Mouse (Mus musculus) stomach, embryonic 15.5 days (tissue): ENCODE data around the gene Irf6. TPM values are rescaled to one million over a fixed set of nuclear protein-coding genes. Genes with fewer than 3 reads are reported as not detected.

ENCODE experiments used
- ATAC-seq: fragments of 200-750 bp; cut with Nextera tagmentation; 2 replicates; pipeline ENCODE4 v1.8.0; 2017; ENCODE audit warnings: low read depth, moderate number of reproducible peaks, moderate TSS enrichment; ENCODE audit not compliant: insufficient read depth, low FRiP score
- H3K27ac ChIP-seq: fragments of 300-500 bp; sonication (generic); 2 replicates; pipeline ENCODE4 v1.5.1; 2015; ENCODE audit warnings: mild to moderate bottlenecking, inconsistent platforms
- H3K27me3 ChIP-seq: fragments of 300-500 bp; sonication (generic); replicated peaks from 2 replicates; pipeline ENCODE4 v1.6.1; 2015; ENCODE audit warnings: inconsistent platforms
- H3K36me3 ChIP-seq: fragments of 300-500 bp; sonication (generic); 2 replicates; pipeline ENCODE4 v1.6.1; 2015; ENCODE audit warnings: inconsistent platforms
- H3K4me1 ChIP-seq: fragments of 300-500 bp; sonication (generic); 2 replicates; pipeline ENCODE4 v1.6.1; 2015; ENCODE audit warnings: inconsistent platforms
- H3K4me2 ChIP-seq: fragments of 300-500 bp; sonication (generic); 2 replicates; pipeline ENCODE4 v1.6.1; 2015; ENCODE audit warnings: mild to moderate bottlenecking, inconsistent platforms
- H3K4me3 ChIP-seq: fragments of 300-500 bp; sonication (generic); replicated peaks from 2 replicates; pipeline ENCODE4 v1.5.1; 2015; ENCODE audit warnings: inconsistent platforms
- H3K9ac ChIP-seq: fragments of 300-500 bp; sonication (generic); 2 replicates; pipeline ENCODE4 v1.6.1; 2015; ENCODE audit warnings: inconsistent platforms
- H3K9me3 ChIP-seq: fragments of 300-500 bp; sonication (generic); 2 replicates; pipeline ENCODE4 v1.6.1; 2016; ENCODE audit warnings: inconsistent platforms
- WGBS: fragments of 180-500 bp; shearing (Covaris S2); methylation state at CpG from one replicate; pipeline ENCODE4 v1.1.7; 2015; 5-methylcytosine and 5-hydroxymethylcytosine counted together
- polyA plus RNA-seq: library from polyadenylated mRNA; unstranded; fragments of >200 nt; fragmentation: Nextera tagmentation; extraction: Ambion mirVana; gene quantifications from 2 replicates; pipeline ENCODE4 v1.2.1, GENCODE M21; 2015

Irf6 gene
- polyA plus RNA-seq, 1 experiment from 2014 or later: 56.3 TPM

DNA sequence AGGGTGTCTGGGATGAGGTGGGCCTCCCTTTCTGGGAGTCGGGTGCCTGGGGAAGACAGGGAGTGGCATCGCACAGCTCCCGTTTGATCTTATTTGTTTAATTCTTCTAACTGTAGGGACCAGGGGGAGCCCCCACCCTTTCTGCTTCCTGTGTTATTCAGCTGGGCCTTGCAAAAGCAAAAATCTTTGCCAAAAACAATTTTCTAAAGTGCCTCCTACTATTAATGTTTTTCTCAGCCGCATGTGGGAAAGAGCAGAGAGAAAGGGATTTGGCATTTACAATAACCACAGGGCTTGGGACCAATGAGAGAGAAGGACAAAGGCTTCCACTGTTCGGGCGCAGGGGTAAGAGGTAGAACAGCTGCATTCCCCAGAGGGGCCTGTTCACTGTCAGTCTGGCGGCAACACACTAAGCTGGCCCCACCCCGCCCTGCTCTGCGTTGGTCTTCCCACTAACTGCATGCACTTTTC, 36.3 kb downstream of the Irf6 start:
- no peak overlapping the region for H3K9ac ChIP-seq
- no peaks in the 10 kb centered on the region for H3K9me3 ChIP-seq
- peak; percentile 90 for ATAC-seq
- H3K4me3 ChIP-seq: no peak overlapping the region
- H3K4me1 ChIP-seq: peaks cover 28% of the 10 kb centered on the region
- no peaks in the 10 kb centered on the region for H3K36me3 ChIP-seq
- H3K4me2 ChIP-seq: peak overlapping the region; percentile 10; the same call in 1 of the 2 replicates
- 8% methylated on average over 9 of the region's 9 CpGs for WGBS
- H3K27me3 ChIP-seq: no peaks in the 10 kb centered on the region
- peak overlapping the region; percentile 87 for H3K27ac ChIP-seq

DNA sequence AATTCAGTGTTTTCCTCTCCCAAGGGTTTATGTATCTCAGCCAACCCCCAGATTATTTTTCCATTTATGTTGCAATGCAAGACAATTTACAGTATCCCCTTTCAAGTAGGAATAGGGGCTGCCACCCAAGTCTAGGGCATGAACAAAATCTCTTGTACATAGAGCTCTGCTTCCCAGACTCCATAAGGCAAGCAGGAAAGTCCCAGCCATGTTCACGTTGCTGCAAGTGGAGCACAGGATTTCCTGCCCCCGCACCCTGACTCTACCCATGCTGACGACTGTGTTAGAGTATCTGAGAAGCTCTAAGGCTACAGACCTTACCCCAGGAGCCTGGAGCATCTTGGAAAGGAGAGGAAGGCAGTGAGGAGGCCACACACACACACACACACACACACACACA, 36.9 kb downstream of the Irf6 start:
- peak overlapping the region; percentile 87 for H3K27ac ChIP-seq
- ATAC-seq: no peak
- 32% methylated on average over 3 of the region's 3 CpGs for WGBS

DNA sequence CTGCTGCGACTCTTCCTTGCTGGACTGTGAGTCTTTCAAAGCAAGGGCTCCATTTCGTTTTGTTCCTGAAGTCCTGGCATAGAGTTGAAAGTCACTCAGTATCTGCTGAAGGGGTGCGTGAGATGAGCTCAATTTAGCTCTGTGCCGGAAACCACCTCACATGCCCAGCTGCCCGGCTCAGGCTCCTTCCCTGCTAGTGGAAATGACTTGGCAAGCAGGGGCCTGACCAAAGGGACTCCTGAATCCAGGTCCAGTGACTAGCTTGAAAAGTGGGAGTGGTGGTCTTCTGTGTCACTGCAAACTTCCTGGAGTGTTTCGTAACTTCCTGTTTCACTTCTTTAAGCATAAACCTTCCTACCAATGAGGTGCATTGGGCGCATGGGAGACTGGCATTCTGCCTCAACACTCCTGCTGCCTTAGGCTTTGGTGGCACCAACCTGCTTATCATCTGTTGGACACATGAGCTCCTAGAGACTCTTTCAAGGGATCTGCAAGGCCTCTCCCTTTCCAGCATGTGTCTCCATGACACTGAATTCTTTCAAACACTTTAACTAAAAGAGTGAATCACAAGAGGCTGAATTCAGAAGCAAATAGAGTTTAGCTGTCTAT, 38.9 kb downstream of the Irf6 start:
- peaks cover 28% of the 10 kb centered on the region for H3K4me1 ChIP-seq
- H3K9ac ChIP-seq: no peak overlapping the region
- H3K27me3 ChIP-seq: no peaks in the 10 kb centered on the region
- H3K4me2 ChIP-seq: no peak overlapping the region
- H3K27ac ChIP-seq: no peak overlapping the region
- H3K4me3 ChIP-seq: no peak overlapping the region
- 78% methylated on average over 7 of the region's 7 CpGs for WGBS
- no peaks in the 10 kb centered on the region for H3K9me3 ChIP-seq
- H3K36me3 ChIP-seq: no peaks in the 10 kb centered on the region
- no peak for ATAC-seq

More for the DNA sequence above, 36.9 kb downstream of the Irf6 start:
- Histone ChIP-seq H3K4me1 (peaks cover 28% of the 10 kb centered on the region), H3K4me2 (peak overlapping the region; percentile 10; the same call in 1 of the 2 replicates), H3K4me3 (no peak overlapping the region), H3K9ac (no peak overlapping the region), H3K27me3 (no peaks in the 10 kb centered on the region), H3K36me3 (no peaks in the 10 kb centered on the region), H3K9me3 (no peaks in the 10 kb centered on the region)

DNA sequence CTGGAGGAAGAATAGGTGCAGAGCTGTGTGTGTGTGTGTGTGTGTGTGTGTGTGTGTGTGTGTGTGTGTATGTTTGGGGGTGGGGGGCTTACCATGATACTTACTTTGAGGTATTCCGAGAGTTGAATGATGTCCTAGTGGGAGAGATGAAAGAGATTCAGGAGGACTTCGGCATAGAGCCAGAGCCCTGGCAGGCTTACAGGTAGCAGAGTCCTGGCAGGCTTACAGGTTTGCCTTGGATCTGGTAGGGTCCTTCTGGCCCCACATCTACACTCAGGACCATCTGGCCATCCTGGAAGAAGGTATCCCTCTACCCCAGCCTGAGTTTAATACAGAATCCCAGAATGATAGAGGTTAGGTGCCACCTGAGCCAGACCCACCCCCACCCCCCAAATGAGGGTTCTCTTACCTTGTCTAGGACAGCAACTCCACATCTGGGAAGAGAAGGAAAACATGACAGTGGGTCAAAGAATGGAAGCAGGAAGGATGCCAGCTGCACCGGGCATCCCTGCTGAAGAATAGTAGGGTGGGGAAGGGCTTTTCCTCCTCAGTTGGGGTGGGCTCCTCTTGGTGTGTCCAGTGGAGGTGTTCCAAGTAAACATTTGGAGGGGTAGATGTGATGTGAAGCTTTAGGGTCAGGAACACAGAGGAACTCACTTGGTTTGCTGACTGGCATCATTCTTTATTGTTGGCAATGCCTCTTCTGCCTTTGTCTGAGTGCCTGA, 41.7 kb downstream of the Irf6 start:
- H3K27me3 ChIP-seq: no peaks in the 10 kb centered on the region
- no peak overlapping the region for H3K9ac ChIP-seq
- 71% methylated on average over 3 of the region's 3 CpGs for WGBS
- H3K4me3 ChIP-seq: no peak overlapping the region
- no peak overlapping the region for H3K4me2 ChIP-seq
- no peak overlapping the region for H3K27ac ChIP-seq
- no peaks in the 10 kb centered on the region for H3K9me3 ChIP-seq
- ATAC-seq: no peak
- no peaks in the 10 kb centered on the region for H3K36me3 ChIP-seq
- peaks cover 12% of the 10 kb centered on the region for H3K4me1 ChIP-seq

DNA sequence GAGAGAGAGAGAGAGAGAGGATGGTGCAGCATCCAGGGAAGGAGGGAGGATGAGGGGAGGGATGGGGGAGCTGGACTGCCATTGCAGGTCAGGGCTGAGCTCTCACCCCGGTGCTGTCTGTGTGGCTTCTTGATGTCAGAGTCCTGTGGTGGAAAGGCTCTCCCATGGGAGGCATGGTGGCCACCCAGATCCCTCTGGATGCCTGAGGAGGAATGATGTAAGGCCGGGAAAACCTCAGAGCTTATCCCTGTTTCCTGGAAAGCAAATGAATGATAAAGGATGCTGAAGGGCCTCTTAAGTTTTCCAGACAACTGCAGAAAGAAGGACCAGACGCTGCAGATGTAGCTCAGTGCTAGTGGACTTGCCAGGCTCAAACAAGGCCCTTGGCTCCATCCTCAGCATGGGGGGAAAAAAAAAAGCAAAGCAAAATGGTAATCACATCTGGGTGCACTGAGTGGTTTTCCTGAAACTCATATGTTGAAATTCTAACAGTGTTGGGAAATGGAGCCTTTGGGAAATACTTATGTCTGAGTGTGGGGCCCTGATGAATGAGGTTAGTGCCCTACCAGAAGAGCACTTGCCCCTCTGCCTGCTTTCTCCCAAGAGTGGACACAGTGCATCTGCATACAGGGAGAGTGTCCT, 42.4 kb downstream of the Irf6 start:
- Histone ChIP-seq H3K4me1 (0 out of 2 replicates have a peak, but pooled peaks cover 7% of the 10 kb centered on the region), H3K27me3 (no peaks in the 10 kb centered on the region), H3K4me3 (no peak overlapping the region), H3K9me3 (no peaks in the 10 kb centered on the region), H3K9ac (no peak overlapping the region), H3K4me2 (no peak overlapping the region), H3K27ac (no peak overlapping the region), H3K36me3 (no peaks in the 10 kb centered on the region)
- no peak for ATAC-seq
- 46% methylated on average over 3 of the region's 3 CpGs for WGBS

DNA sequence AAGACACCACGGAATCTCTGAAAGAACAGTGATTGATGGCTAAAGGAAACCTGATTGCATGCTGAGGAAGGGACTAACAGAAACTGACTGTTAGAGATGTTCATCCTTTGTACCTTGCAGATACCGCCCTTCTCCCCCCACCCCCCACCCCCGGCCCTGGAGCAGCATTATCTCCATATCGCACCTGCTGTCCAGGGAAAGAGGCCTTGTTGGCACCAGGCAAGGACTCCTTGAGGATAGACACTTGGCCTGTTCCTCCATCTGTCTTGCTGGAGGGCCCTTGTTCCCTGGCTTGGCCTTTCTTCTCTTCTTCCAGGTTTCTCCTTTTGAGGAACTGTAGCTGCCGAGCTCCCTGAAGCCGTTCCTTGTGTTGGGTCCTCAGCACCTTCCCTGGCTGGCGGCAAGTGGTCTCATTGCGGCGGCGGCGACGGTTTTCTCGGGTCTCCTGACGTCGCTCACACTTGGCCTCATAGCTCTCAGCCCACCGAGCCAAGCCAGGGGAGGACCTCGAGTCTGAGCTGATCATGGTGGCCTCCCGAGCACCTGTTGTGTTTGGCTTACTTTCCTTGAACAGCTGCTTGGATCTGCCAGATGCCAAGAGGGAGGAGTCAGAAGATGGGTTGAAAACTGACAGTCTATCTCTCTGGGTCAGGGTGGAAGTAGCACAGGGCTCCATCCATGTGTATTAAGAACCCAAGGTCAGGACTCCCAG, 44.7 kb downstream of the Irf6 start:
- no peak for ATAC-seq

DNA sequence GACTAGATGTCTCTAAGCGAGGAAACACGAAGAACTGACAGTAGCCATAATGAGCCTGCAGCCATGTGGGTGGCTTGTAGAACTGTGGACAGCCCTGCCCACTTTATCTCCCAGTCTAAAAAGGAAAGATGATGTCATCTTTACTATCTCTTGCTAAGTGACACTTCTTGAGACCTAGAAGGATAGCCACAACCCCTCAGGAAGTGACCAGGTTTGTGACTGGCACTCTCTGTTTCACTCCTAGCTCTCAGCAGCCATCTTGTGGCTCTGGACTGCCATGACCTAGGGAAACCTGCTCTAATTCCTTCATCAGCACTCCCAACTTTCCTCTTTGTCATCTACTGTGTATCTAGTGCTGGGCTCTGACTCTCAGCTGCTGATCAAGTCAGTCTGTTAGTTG, 45.4 kb downstream of the Irf6 start:
- Histone ChIP-seq H3K27me3 (no peaks in the 10 kb centered on the region), H3K36me3 (no peaks in the 10 kb centered on the region), H3K4me3 (no peak overlapping the region), H3K27ac (no peak overlapping the region), H3K4me1 (no peaks in the 10 kb centered on the region), H3K9me3 (no peaks in the 10 kb centered on the region), H3K9ac (no peak overlapping the region), H3K4me2 (no peak overlapping the region)
- no peak; the same call in 1 of the 2 replicates for ATAC-seq
- WGBS: 93% methylated on average over 2 of the region's 2 CpGs

More for the DNA sequence above, 44.7 kb downstream of the Irf6 start:
- no peak overlapping the region for H3K9ac ChIP-seq
- 81% methylated on average over 18 of the region's 18 CpGs for WGBS
- no peaks in the 10 kb centered on the region for H3K27me3 ChIP-seq
- no peak overlapping the region for H3K4me3 ChIP-seq
- no peak overlapping the region for H3K27ac ChIP-seq
- no peak overlapping the region for H3K4me2 ChIP-seq
- no peaks in the 10 kb centered on the region for H3K36me3 ChIP-seq
- H3K9me3 ChIP-seq: no peaks in the 10 kb centered on the region
- H3K4me1 ChIP-seq: no peaks in the 10 kb centered on the region

DNA sequence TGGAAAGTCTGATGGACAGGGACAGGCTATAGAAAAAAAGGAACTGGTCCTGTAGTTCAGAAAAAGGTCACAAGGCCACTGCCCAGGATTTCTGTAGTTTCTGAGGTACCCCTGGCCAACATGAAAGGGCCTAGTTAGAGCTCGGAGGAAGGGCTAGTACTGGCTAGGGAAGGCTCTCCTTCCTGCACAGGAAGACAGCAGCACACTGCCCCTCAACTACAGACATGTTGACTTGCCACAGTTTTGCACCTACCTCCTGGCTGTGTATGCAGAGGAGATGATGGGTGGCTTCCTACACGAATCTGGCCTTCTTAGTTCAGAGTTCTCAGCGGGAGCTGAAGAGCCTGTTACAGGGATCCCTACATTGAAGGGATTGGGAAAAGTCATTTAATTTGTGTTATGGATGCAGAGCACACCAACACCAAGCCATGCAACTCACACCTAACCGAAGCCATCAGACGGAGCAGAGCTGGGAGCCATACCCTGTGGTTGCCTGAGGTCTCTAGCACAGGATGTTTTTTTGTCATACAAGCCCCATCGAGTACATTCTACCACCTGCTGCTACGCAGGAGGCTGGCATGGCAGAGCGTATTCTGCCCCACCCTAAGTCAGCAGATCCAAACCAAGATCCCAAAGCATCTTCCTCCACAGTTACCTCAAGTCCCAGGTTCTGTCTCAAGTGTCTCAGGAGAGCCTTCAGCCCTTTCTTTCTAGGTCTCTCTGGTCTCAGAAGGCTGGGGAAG, 47.9 kb downstream of the Irf6 start:
- no peak for ATAC-seq
- H3K27me3 ChIP-seq: no peaks in the 10 kb centered on the region
- 77% methylated on average over 8 of the region's 8 CpGs for WGBS

DNA sequence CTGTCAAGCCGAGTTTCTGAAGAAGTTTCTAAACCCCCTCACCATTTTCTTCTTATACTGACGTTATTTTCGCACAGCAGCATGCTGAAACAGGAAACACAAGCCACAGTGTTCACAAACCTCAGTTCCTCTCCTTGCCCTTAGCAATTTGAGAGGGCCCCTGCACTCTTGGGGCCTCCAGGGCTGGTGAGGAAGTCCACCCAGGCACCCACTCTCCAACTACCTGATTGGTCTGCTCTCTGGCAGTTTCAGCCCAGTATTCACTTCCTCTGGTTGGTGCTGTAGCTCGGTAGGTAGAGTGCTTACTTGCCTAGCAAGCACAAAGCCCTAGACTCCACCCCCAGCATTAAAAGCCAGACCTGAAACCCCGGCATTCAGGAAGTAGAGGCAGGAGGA, 48.5 kb downstream of the Irf6 start, which contains the start of gene Traf3ip3:
TSS of gene Traf3ip3 (minus strand) at position 321 of the 396 bp plus-strand sequence.
- no peak within 1 kb of the TSS for H3K27ac ChIP-seq
- no peak for ATAC-seq

More for the DNA sequence above, 47.9 kb downstream of the Irf6 start:
- H3K9ac ChIP-seq: no peak overlapping the region
- no peak overlapping the region for H3K4me3 ChIP-seq
- no peaks in the 10 kb centered on the region for H3K4me1 ChIP-seq
- H3K9me3 ChIP-seq: no peaks in the 10 kb centered on the region
- H3K27ac ChIP-seq: no peak overlapping the region
- no peak overlapping the region for H3K4me2 ChIP-seq
- no peaks in the 10 kb centered on the region for H3K36me3 ChIP-seq

DNA sequence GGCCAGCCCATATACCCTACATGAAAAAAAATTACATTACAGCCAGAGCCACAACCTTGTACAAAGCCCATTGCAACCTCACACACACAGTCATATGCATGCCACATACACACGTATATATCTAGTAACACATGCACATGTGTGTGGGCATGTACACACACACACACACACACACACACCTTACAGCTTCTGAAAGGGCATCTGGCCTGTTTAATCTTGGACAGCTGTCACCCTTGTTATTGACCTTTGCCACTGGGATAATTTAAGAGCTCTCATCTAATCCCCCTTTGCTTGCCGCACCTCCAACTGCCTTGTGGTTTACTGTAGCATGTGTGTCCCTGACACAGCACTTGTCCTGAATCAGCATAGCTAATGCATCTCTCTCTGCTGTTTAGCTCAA, 50.9 kb downstream of the Irf6 start:
- no peak overlapping the region for H3K4me2 ChIP-seq
- WGBS: 56% methylated on average over 2 of the region's 2 CpGs
- no peak for ATAC-seq
- H3K4me3 ChIP-seq: no peak overlapping the region
- no peak overlapping the region for H3K27ac ChIP-seq
- H3K27me3 ChIP-seq: no peaks in the 10 kb centered on the region
- no peaks in the 10 kb centered on the region for H3K36me3 ChIP-seq
- H3K9me3 ChIP-seq: no peaks in the 10 kb centered on the region
- no peaks in the 10 kb centered on the region for H3K4me1 ChIP-seq
- H3K9ac ChIP-seq: no peak overlapping the region

More for the DNA sequence above, 48.5 kb downstream of the Irf6 start, which contains the start of gene Traf3ip3:
- Histone ChIP-seq H3K4me2 (no peak within 1 kb of the TSS), H3K4me1 (no peaks in the 10 kb centered on the region), H3K9ac (no peak within 1 kb of the TSS), H3K9me3 (no peaks in the 10 kb centered on the region), H3K27me3 (no peaks in the 10 kb centered on the region), H3K4me3 (no peak within 1 kb of the TSS), H3K36me3 (no peaks in the 10 kb centered on the region)
- 55% methylated on average over 5 of the region's 5 CpGs for WGBS

DNA sequence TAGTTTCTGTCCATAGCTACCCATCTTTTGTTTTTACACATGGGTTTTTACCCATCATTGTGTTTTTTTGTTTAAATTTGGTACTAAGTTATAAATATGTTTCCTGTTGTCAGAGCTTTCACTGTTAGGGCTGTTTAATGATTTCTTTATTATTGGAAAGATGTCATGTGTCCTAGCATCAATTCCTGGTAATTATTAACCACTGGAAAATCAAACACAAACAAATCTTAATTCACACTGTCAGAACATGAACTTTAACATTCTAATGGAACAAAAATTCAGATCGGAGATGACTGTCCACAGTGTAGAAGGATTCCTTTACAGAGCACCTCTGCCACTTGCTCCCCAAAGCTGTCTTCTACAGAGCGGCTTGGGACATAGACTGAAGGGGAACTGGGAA, 52.5 kb downstream of the Irf6 start:
- Histone ChIP-seq H3K4me2 (no peak overlapping the region), H3K4me1 (no peaks in the 10 kb centered on the region), H3K36me3 (no peaks in the 10 kb centered on the region), H3K27me3 (no peaks in the 10 kb centered on the region), H3K27ac (no peak overlapping the region), H3K9ac (no peak overlapping the region), H3K4me3 (no peak overlapping the region), H3K9me3 (no peaks in the 10 kb centered on the region)
- WGBS: 74% methylated on average over 2 of the region's 2 CpGs
- no peak for ATAC-seq
